Mouse (Mus musculus) cerebral cortex, adult 2 months (tissue): ENCODE results near the gene Macrod2.

Experiments used
- WGBS: fragments of 180-500 bp; shearing (Covaris S2); methylation state at CpG from one replicate; pipeline ENCODE4 v1.1.7; 2018; 5-methylcytosine and 5-hydroxymethylcytosine counted together

Macrod2 gene

GRCm38 (mm10) chr2:141234306-141234705 is 839.2 kb downstream of the Macrod2 start:
- WGBS, result 70% methylated on average over 8 of the region's 8 CpGs

GRCm38 (mm10) chr2:141234724-141235453 is 839.8 kb downstream of the Macrod2 start:
- WGBS, result 59% methylated on average over 5 of the region's 5 CpGs

- WGBS, result 94% methylated on average over 2 of the region's 2 CpGs
Measured at GRCm38 (mm10) chr2:141247680-141248079, 852.6 kb downstream of the Macrod2 start.

- 86% methylated on average over 4 of the region's 4 CpGs for WGBS
Measured at GRCm38 (mm10) chr2:141264582-141264981, 869.5 kb downstream of the Macrod2 start.

- 56% methylated on average over 4 of the region's 4 CpGs for WGBS
Measured at GRCm38 (mm10) chr2:141271541-141271940, 876.4 kb downstream of the Macrod2 start.

GRCm38 (mm10) chr2:141272966-141273365 is 877.9 kb downstream of the Macrod2 start:
- 91% methylated on average over 4 of the region's 4 CpGs for WGBS

GRCm38 (mm10) chr2:141274262-141274661 is 879.2 kb downstream of the Macrod2 start:
- 92% methylated on average over 2 of the region's 2 CpGs for WGBS

- WGBS, result 48% methylated on average over 5 of the region's 5 CpGs
Measured at GRCm38 (mm10) chr2:141279130-141279698, 884.1 kb downstream of the Macrod2 start.

GRCm38 (mm10) chr2:141280817-141281216 is 885.7 kb downstream of the Macrod2 start:
- WGBS, result 85% methylated on average over 1 of the region's 1 CpGs

- WGBS, result 86% methylated on average over 7 of the region's 7 CpGs
Measured at GRCm38 (mm10) chr2:141286110-141286747, 891.1 kb downstream of the Macrod2 start.

GRCm38 (mm10) chr2:141288494-141288893 is 893.4 kb downstream of the Macrod2 start:
- WGBS, result 63% methylated on average over 7 of the region's 7 CpGs

GRCm38 (mm10) chr2:141289059-141289713 is 894.1 kb downstream of the Macrod2 start:
- WGBS, result 84% methylated on average over 2 of the region's 2 CpGs

- 48% methylated on average over 3 of the region's 3 CpGs for WGBS
Measured at GRCm38 (mm10) chr2:141292847-141293246, 897.7 kb downstream of the Macrod2 start.

- WGBS, result 75% methylated on average over 6 of the region's 6 CpGs
Measured at GRCm38 (mm10) chr2:141299168-141299567, 904.1 kb downstream of the Macrod2 start.

- WGBS, result 49% methylated on average over 2 of the region's 2 CpGs
Measured at GRCm38 (mm10) chr2:141301030-141301429, 905.9 kb downstream of the Macrod2 start.

GRCm38 (mm10) chr2:141308406-141308805 is 913.3 kb downstream of the Macrod2 start:
- WGBS, result 86% methylated on average over 3 of the region's 3 CpGs

GRCm38 (mm10) chr2:141312136-141312948 is 917.2 kb downstream of the Macrod2 start:
- WGBS, result 61% methylated on average over 10 of the region's 10 CpGs

- 94% methylated on average over 3 of the region's 3 CpGs for WGBS
Measured at GRCm38 (mm10) chr2:141315349-141315748, 920.2 kb downstream of the Macrod2 start.

GRCm38 (mm10) chr2:141323956-141324460 is 928.9 kb downstream of the Macrod2 start:
- WGBS, result 69% methylated on average over 7 of the region's 7 CpGs

- 49% methylated on average over 6 of the region's 6 CpGs for WGBS
Measured at GRCm38 (mm10) chr2:141327296-141327695, 932.2 kb downstream of the Macrod2 start.

- WGBS, result 45% methylated on average over 3 of the region's 3 CpGs
Measured at GRCm38 (mm10) chr2:141337708-141338107, 942.6 kb downstream of the Macrod2 start.
